Mouse (Mus musculus) heart, postnatal 14 days (tissue): Measurements from ENCODE around the gene Tada2a. TPM values are rescaled to one million over a fixed set of nuclear protein-coding genes. Genes with fewer than 3 reads are reported as not detected.

Experiments used
- total RNA-seq, 2 experiments: library from RNA; stranded (reverse); gene quantifications; 2 replicates each; pipeline ENCODE4 v1.2.3; 2021

Gene Tada2a
- total RNA-seq, 2 experiments from 2014 or later: 6.2 to 6.3 TPM

Other genes with a start within 250 kb of the Tada2a start
- gene Ddx52, start 187.5 kb downstream of the Tada2a start, total RNA-seq: 10 to 100 TPM; 10.1 TPM
- 10 to 100 TPM; 24.4 to 25.0 TPM for gene Synrg, start 165.2 kb downstream of the Tada2a start, total RNA-seq
- under 1 TPM; 0.69 to 0.76 TPM for gene Dusp14, start 60.3 kb downstream of the Tada2a start, total RNA-seq
- 10 to 100 TPM; 11.4 to 12.5 TPM for gene Acaca, start 72 bp upstream of the Tada2a start, total RNA-seq
- not detected for gene Gm11437, start 37.9 kb upstream of the Tada2a start, total RNA-seq